Mouse (Mus musculus): ENCODE measurements around the gene Trim17. TPM values are rescaled to one million over a fixed set of nuclear protein-coding genes. Genes with fewer than 3 reads are reported as not detected.

Trim17 gene
- 0.16 to 0.39 TPM (median 0.28 TPM) in 4 replicates for total RNA-seq (2023)

GRCm38 (mm10) chr11:58954420-58955142 lies at the start of gene Trim17, which contains the start of gene Hist3h2a:
Trim17 (plus strand) TSS chr11:58954685.
Hist3h2a (plus strand) TSS chr11:58954685.

GRCm38 (mm10) chr11:58917745-58918366 lies 36.6 kb upstream of the Trim17 start, which contains the start of gene Btnl10:
Btnl10 (plus strand) TSS chr11:58917908.

GRCm38 (mm10) chr11:58938322-58939087 lies 16.0 kb upstream of the Trim17 start, which contains the start of gene Rnf187:
Rnf187 (minus strand) TSS chr11:58938916.

GRCm38 (mm10) chr11:58948542-58949479 lies 5.7 kb upstream of the Trim17 start, which contains the start of gene Hist3h2ba:
Hist3h2ba (plus strand) TSS chr11:58948920.

GRCm38 (mm10) chr11:58978027-58978705 lies 23.7 kb downstream of the Trim17 start, which contains the start of gene Trim11:
Trim11 (plus strand) TSS chr11:58978093.

Other genes starting within 250 kb of the Trim17 start
- gene Olfr318, start 230.7 kb upstream of the Trim17 start, total RNA-seq (2023), result 0.41 to 1.1 TPM (median 0.60 TPM) in 4 replicates
- not detected in 4 replicates for gene Olfr317, start 215.5 kb upstream of the Trim17 start, total RNA-seq (2023)
- gene Olfr316, start 202.0 kb upstream of the Trim17 start, total RNA-seq (2023), result not detected in 4 replicates
- not detected in 4 replicates for gene Olfr315, start 181.5 kb upstream of the Trim17 start, total RNA-seq (2023)
- gene Olfr314, start 171.7 kb upstream of the Trim17 start, total RNA-seq (2023), result 0.20 TPM in 1 of 4 replicates, not detected in the others
- gene Fam183b, start 152.7 kb upstream of the Trim17 start, total RNA-seq (2023), result not detected in 4 replicates
- not detected in 4 replicates for gene Olfr313, start 139.7 kb upstream of the Trim17 start, total RNA-seq (2023)
- gene Olfr312, start 125.4 kb upstream of the Trim17 start, total RNA-seq (2023), result not detected in 4 replicates
- gene Olfr311, start 115.4 kb upstream of the Trim17 start, total RNA-seq (2023), result not detected in 4 replicates
- 4.1 to 8.8 TPM (median 5.6 TPM) in 4 replicates for gene Gm12258, start 107.5 kb upstream of the Trim17 start, total RNA-seq (2023)
- gene 2810021J22Rik, start 87.5 kb upstream of the Trim17 start, total RNA-seq (2023), result 10.3 to 12.2 TPM (median 11.0 TPM) in 4 replicates
- 9.9 to 13.0 TPM (median 11.6 TPM) in 4 replicates for gene Zfp39, start 50.5 kb upstream of the Trim17 start, total RNA-seq (2023)
- gene Btnl10, start 36.8 kb upstream of the Trim17 start, total RNA-seq (2023), result not detected in 4 replicates
- gene Rnf187, start 15.8 kb upstream of the Trim17 start, total RNA-seq (2023), result 113 to 129 TPM (median 118 TPM) in 4 replicates
- gene Hist3h2ba, start 5.8 kb upstream of the Trim17 start, total RNA-seq (2023), result 20.4 to 26.0 TPM (median 20.9 TPM) in 4 replicates
- 61.7 to 72.8 TPM (median 69.5 TPM) in 4 replicates for gene Hist3h2a, start within 50 bp of the Trim17 start, total RNA-seq (2023)
- 110 to 128 TPM (median 119 TPM) in 4 replicates for gene Trim11, start 23.4 kb downstream of the Trim17 start, total RNA-seq (2023)
- gene Obscn, start 181.7 kb downstream of the Trim17 start, total RNA-seq (2023), result 0.33 to 0.63 TPM (median 0.48 TPM) in 4 replicates
- gene Iba57, start 209.1 kb downstream of the Trim17 start, total RNA-seq (2023), result 35.8 to 46.0 TPM (median 42.1 TPM) in 4 replicates
- gene Gjc2, start 228.5 kb downstream of the Trim17 start, total RNA-seq (2023), result 0.25 to 0.43 TPM in 2 of 4 replicates, not detected in the others
- gene Guk1, start 237.5 kb downstream of the Trim17 start, total RNA-seq (2023), result 25.4 to 36.0 TPM (median 28.2 TPM) in 4 replicates
- 14.1 to 18.1 TPM (median 16.1 TPM) in 4 replicates for gene Mrpl55, start 247.8 kb downstream of the Trim17 start, total RNA-seq (2023)

Data from B cell, adult 62 days (primary cell).